Mouse (Mus musculus): ENCODE measurements at regions not wholly inside any gene's neighbourhood (a gene's known extent, or its start where the extent isn't known, plus 50 kb on each side); places are given as distances from the start of the nearest gene placed in this dataset.
"Not testable (repeated sequence)": the region's sequence is repeated elsewhere in the genome, so short reads cannot be mapped to it uniquely, and the experiment has no call there.

GRCm38 (mm10) chr1:168601967-168602366 lies 169.9 kb upstream of the Pbx1 start:
- TF ChIP-seq CTCF, POLR2A (IDR thresholded peaks at IDR 0.05; ENCODE audit: extremely low read depth, insufficient read depth, low read length): not testable (repeated sequence)
